9 mouse cellular contexts compared by ENCODE assay signal in genomic region chr8:89007114-89007513, GRCm38 (mm10). TPM values are rescaled to one million over a fixed set of nuclear protein-coding genes. Genes with fewer than 3 reads are reported as not detected.
DNase-seq lines count a peak whose midpoint lies in the region; ATAC-seq lines count a peak whose summit lies in the region.
"Had no signal": no experiment of that assay in that cellular context is flagged by ENCODE, and none has a peak within 500 bp of the region (broad histone marks: within the 10 kb centered on the region; RNA-seq: fewer than 3 reads in every experiment).

No protein-coding gene starts in this region.

- no peak overlapping the region for H3K9ac ChIP-seq in intestine, embryonic 16.5 days (ENCODE audit: low read depth, low read length)
- peak overlapping the region; percentile 65; the same call in 1 of the 2 replicates for H3K9ac ChIP-seq in midbrain, embryonic 11.5 days (ENCODE audit: low read length)

- ATAC-seq in intestine, embryonic 16.5 days: no peak
- ATAC-seq in midbrain, embryonic 11.5 days (ENCODE audit: low FRiP score): peak; percentile 75
- no peak for ATAC-seq in megakaryocyte-erythroid progenitor cell, adult 5-6 weeks (replicated peaks; ENCODE audit: low FRiP score, low TSS enrichment, poor library complexity, severe bottlenecking)

- H3K9me3 ChIP-seq in embryonic facial prominence, embryonic 10.5 days: no peaks in the 10 kb centered on the region
- H3K9me3 ChIP-seq in intestine, embryonic 16.5 days (ENCODE audit: control insufficient read depth, low read length): no peaks in the 10 kb centered on the region
- no peaks in the 10 kb centered on the region for H3K9me3 ChIP-seq in midbrain, embryonic 11.5 days (ENCODE audit: control insufficient read depth, low read length)

- peaks cover 52% of the 10 kb centered on the region for H3K4me1 ChIP-seq in embryonic facial prominence, embryonic 10.5 days
- H3K4me1 ChIP-seq in intestine, embryonic 16.5 days (ENCODE audit: control insufficient read depth, insufficient read depth, low read length): peaks cover 20% of the 10 kb centered on the region
- H3K4me1 ChIP-seq in midbrain, embryonic 11.5 days (ENCODE audit: control insufficient read depth, insufficient read depth, low read length): peaks cover 30% of the 10 kb centered on the region

- H3K4me3 ChIP-seq in embryonic facial prominence, embryonic 10.5 days: peak overlapping the region; percentile 58
- no peak overlapping the region for H3K4me3 ChIP-seq in intestine, embryonic 16.5 days (ENCODE audit: low read length)
- H3K4me3 ChIP-seq in midbrain, embryonic 11.5 days (ENCODE audit: low read depth, low read length): peak overlapping the region; percentile 18; the same call in 1 of the 2 replicates

- peak; percentile 78 for DNase-seq in ES-CJ7 (ENCODE audit: low read depth, low spot score)
- DNase-seq in embryonic facial prominence, embryonic 10.5 days (ENCODE audit: low spot score): peak; percentile 50
- peak; percentile 92 for DNase-seq in midbrain, embryonic 11.5 days (ENCODE audit: low spot score, missing footprints)
- no peak for DNase-seq in cerebellum, postnatal 36 days
- no peak for DNase-seq in c-Kit-positive CD71-positive TER-119-positive erythroid progenitor cells, embryonic 14.5 days (ENCODE audit: low spot score)
- no peak for DNase-seq in cerebellum, postnatal 4 days (ENCODE audit: low spot score in 2 of 2)
- DNase-seq: lung, adult 18-20 months had no signal

- WGBS in embryonic facial prominence, embryonic 10.5 days: under 1% methylated on average over 8 of the region's 8 CpGs
- 4% methylated on average over 8 of the region's 8 CpGs for WGBS in intestine, embryonic 16.5 days
- under 1% methylated on average over 8 of the region's 8 CpGs for WGBS in midbrain, embryonic 11.5 days

- peaks cover 85% of the 10 kb centered on the region for H3K27me3 ChIP-seq in embryonic facial prominence, embryonic 10.5 days (replicated peaks; ENCODE audit: low read depth, poor library complexity, severe bottlenecking)
- H3K27me3 ChIP-seq in intestine, embryonic 16.5 days (replicated peaks; ENCODE audit: control insufficient read depth, insufficient read depth, low read length): no peaks in the 10 kb centered on the region; the same call in 1 of the 2 replicates
- no peaks in the 10 kb centered on the region; the same call in 1 of the 2 replicates for H3K27me3 ChIP-seq in midbrain, embryonic 11.5 days (ENCODE audit: control insufficient read depth, insufficient read depth, low read length)

- H3K36me3 ChIP-seq in embryonic facial prominence, embryonic 10.5 days (replicated peaks): no peaks in the 10 kb centered on the region
- no peaks in the 10 kb centered on the region for H3K36me3 ChIP-seq in intestine, embryonic 16.5 days (ENCODE audit: control insufficient read depth, insufficient read depth, low read length)
- no peaks in the 10 kb centered on the region for H3K36me3 ChIP-seq in midbrain, embryonic 11.5 days (ENCODE audit: control insufficient read depth, insufficient read depth, low read length)

- H3K27ac ChIP-seq in embryonic facial prominence, embryonic 10.5 days (replicated peaks): no peak overlapping the region
- H3K27ac ChIP-seq in intestine, embryonic 16.5 days (ENCODE audit: low read length): no peak overlapping the region
- peak overlapping the region; percentile 45; the same call in 1 of the 2 replicates for H3K27ac ChIP-seq in midbrain, embryonic 11.5 days (ENCODE audit: low read depth, low read length)

- H3K4me2 ChIP-seq in intestine, embryonic 16.5 days (ENCODE audit: low read depth, low read length): peak overlapping the region; percentile 97
- peak overlapping the region; percentile 79 for H3K4me2 ChIP-seq in midbrain, embryonic 11.5 days

RNA-seq across cellular contexts. Expression of gene Sall1, which starts 36.8 kb away (rescaled TPM):
- 4.7 and 6.3 TPM in 2 replicates for polyA plus RNA-seq in embryonic facial prominence, embryonic 10.5 days (2016; fragmentation: Nextera tagmentation; extraction: Ambion mirVana)
- 1.8 and 1.9 TPM in 2 replicates for polyA plus RNA-seq in intestine, embryonic 16.5 days (2015; fragmentation: Nextera tagmentation; extraction: Ambion mirVana)
- 17.0 and 17.1 TPM in 2 replicates for polyA plus RNA-seq in midbrain, embryonic 11.5 days (2014; fragmentation: Nextera tagmentation; extraction: Ambion mirVana)
- not detected in 2 replicates for total RNA-seq in megakaryocyte-erythroid progenitor cell, adult 5-6 weeks (2014; fragmentation: Nextera tagmentation)
- total RNA-seq in megakaryocyte-erythroid progenitor cell, adult 5-6 weeks (2017): not detected in 2 replicates

Comparison
In these comparisons a context has a peak if more than half of its experiments do, and no peak if none do; other contexts are left out.
1. DNase-seq: peak in ES-CJ7 (single experiment), embryonic facial prominence, embryonic 10.5 days (single experiment) and midbrain, embryonic 11.5 days (single experiment); none in cerebellum, postnatal 36 days (0 of 2), c-Kit-positive CD71-positive TER-119-positive erythroid progenitor cells, embryonic 14.5 days (single experiment) and cerebellum, postnatal 4 days (0 of 2).